Mouse (Mus musculus) liver, embryonic 14.5 days (tissue): ENCODE data around the gene Clpsl2.

Source experiments
- CTCF ChIP-seq: IDR thresholded peaks from 2 replicates; pipeline ENCODE4 v1.5.1; 2016; ENCODE audit warnings: antibody characterized with exemption, low read depth, control low read depth
- EP300 ChIP-seq: IDR thresholded peaks from 2 replicates; pipeline ENCODE4 v1.6.1; 2016; ENCODE audit warnings: antibody characterized with exemption, low read depth

DNA sequence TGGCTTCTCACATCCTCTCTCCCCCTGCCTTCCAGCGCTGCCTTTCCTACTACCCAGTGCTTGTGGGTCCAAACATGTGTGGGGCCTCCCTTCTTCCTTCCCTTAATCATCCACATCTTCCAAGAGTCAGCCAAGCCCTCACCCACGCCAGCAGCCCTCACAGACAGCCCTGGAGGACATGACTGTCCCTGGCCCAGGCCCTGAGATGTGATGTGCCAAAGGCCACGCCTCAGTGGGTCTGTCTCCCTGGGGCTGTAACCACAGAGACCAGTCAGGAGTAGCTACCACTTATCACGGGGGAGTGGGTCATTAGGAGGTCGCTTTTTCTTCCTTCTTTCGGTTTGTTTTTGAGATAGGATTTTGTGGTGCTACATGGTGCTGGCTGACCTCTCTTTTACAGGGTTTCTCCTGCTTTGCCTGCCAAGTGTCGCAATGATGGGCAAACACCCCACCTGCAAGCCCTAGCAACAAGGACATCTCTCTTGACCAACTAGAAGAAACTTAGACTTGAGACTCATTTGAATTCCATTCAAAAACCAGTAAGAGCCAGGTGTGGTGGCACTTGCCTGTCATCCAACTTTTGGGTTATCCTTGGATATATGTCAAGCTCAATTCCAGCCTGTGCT lies 46.9 kb upstream of the Clpsl2 start:
- TF ChIP-seq CTCF (no peak), EP300 (no peak)
